Mouse (Mus musculus): ENCODE results near the gene Rin2.

The Rin2 gene

DNA sequence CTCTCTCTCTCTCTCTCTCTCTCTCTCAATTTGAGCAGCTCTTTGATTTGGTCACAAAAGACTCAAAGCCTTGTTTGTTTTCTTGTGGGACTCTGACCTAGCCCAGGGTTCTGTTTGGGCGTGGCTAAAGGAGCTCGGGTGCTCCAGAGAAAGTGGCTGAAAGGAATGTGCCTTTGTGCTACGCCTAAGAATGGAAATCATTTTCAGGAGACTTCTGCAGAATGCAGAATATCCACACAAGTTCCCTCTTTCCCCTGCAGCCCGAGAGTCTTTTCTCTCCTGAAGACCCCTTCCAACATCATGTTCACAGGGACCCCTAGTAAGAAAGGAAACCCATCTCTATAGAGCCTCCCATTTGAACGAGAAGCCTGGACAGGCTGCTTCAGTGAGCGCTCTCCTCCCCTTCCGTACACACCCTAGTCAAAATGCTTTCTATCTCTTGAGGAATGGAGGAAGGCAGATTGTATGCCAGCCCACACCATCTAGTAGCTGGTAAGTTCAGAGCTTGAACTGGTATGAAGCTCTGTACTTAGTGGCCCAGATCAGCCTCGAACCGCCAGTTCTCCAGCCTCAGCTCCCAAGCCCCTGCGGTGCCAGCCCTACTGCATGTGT, 187.3 kb downstream of the Rin2 start:
- DNase-seq (ENCODE audit: low spot score), result no peak

DNA sequence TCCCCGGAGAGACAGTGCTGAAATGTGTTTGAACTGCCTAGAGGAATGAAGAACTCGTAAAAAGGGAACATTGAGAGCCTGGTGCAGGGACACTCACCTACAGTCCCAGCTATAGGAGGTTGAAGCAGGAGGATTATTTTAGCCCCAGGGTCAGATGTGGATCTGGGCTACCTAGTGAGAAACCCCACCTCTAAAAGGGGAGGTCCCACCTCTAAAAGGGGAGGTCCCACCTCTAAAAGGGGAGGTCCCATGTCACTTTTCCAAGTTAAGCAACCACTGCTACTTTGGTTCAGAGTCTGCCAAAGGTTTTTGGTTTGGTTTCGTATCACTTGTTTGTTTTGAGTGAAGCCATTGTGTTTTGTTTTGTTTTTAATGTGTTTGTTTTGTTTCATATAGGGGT, 190.3 kb downstream of the Rin2 start:
- DNase-seq (ENCODE audit: low spot score), result no peak

- DNase-seq (ENCODE audit: low spot score), result no peak
Observed at GRCm38 (mm10) chr2:145866238-145866637, 191.2 kb downstream of the Rin2 start.

DNA sequence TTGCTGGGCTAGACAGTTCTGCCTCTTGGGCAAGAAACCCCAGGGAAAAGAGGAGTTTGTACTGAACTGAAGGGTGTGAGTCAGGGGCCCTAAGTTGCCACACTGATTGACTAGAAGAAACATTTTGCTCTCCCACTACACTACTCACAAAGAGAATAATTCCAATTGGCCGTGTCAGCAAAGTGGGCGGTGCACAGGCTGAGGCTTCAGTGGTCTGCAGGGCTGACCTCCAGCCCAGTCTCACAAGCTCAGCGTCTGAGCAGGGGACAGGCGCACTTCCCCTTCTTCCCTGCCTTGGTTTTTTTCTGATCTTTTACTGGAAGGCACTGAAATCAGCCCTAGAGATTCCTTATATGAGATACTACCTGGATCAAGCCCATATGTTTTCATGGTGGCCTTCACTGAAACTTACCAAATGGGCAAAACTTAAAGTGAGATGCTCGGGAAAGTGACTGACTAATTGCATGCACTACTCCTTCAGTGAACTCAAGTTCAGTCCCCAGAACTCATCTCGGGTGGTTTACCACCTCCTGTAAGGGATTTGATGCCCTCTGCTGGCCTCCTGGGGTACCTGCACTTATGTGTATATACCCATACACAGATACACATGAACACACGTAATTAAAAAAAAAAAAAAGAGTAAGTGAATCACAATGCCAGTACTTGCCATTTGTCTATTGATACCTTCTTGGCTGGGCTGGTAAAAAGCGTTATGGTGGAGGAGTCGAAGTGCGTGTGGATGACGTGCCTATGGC, 191.9 kb downstream of the Rin2 start:
- DNase-seq (ENCODE audit: low spot score), result no peak

DNA sequence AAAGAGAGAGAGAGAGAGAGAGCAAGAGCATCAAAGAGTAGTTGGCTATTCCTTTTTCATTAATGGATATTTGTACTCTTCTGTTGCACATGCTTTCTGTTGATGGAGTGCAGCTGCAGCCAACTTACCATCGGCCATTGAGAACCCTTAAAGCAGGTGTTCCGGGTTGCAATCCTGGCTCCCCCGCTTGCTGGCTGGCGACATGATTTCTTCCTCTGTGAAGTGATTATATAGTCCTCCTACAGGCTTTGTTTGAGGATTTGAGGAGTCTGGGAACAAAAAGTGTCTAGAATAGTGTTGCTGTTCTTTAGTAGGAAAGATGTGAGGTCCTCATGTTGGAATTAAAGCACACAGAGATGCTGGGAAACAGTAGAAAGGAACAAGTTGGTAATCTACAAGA, 196.3 kb downstream of the Rin2 start:
- no peak for DNase-seq (ENCODE audit: low spot score)

- no peak for DNase-seq (ENCODE audit: low spot score)
Observed at GRCm38 (mm10) chr2:145872099-145872498, 197.1 kb downstream of the Rin2 start.

DNA sequence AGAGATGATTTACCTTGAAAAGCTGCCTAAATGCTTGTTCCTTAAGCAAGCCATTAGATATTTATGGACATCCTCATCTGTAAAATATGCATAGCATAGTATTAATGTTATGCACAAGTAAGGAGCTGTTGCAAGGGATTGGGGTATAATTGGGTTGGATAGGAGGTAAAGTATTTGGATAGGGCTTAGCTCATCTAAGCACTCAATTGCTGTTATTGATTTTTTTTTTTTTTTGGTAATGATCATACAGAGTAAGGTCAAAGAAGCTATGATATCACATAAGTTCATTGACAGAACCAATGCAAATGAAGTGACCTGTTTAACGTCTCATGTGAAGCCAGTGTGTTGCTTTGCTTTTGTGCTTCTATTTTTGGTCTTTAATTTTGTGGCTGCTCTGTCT, 198.9 kb downstream of the Rin2 start:
- no peak for DNase-seq (ENCODE audit: low spot score)

DNA sequence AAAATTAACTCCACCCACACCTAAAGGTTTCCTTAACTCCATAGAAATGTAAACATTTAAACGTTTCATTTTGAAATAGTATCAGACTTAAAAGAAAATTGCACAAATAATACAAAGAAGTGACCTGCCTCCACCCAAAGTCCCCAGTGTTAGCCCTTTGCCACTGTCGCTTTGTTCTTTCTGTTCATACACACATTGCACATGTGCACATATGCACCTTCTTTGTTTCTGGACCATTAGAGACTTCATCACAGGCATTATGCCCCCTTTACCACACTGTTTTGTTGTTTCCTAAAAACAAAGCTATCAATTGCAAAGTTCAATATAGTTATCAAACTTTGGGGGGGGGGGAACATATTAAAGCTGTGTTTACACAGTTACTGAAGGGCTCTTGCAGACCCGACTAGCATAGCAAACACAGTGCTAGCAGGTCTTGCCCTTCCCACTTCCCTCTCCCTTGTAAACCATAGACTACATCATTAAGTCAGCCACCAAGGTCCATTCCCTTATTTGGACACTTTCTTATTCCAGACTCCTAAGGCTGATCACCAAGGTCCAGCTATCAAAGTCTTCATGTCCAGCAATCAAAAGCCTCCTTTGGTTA, 200.0 kb downstream of the Rin2 start:
- DNase-seq (ENCODE audit: low spot score), result no peak

- DNase-seq (ENCODE audit: low spot score), result no peak
Observed at GRCm38 (mm10) chr2:145877191-145877590, 202.2 kb downstream of the Rin2 start.

DNA sequence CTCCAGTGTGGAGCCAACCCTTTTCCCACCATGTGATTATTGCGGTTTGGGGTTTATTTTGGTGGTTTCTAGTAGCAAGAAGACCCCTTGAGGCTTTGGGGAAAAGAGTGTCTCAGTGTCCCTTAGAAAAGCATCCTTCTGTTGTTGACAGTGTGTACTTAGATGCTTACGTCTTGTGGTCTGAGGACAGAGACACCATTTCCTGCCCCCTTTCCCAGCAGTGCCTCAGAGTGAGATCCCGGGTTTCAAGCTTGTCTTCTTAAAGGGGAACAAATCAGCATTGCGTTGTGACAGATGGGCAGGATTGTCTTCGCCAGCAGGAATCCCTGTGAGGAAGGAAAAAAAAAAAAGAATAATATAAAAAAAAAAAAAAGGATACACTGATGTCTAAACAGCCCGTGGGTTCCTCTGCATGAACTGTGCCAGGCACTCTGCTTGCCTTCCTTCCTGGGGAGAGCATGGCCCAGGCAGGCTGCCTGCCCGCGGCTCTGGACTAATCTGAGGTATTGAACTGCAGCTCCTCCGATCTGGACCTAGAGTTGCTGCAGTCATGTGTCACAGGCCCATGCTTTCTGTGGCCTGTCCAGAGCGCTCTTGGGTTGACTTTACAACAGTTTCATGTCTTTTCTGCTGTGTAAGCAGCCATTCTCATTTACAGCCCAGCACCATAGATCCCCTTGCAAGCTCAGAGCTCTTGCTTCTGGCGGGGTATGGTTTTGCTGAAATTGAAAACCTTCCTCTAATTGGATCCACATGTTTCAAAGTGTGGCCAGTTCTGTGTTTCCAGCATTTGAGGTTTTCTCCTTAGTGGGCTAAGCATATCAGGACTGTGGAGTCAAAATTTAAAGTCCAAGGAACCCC, 206.1 kb downstream of the Rin2 start:
- no peak for DNase-seq (ENCODE audit: low spot score)

GRCm38 (mm10) chr2:145881932-145882331, 206.9 kb downstream of the Rin2 start:
- DNase-seq (ENCODE audit: low spot score), result no peak

GRCm38 (mm10) chr2:145882398-145882797, 207.4 kb downstream of the Rin2 start:
- no peak for DNase-seq (ENCODE audit: low spot score)

GRCm38 (mm10) chr2:145884036-145884912, 209.3 kb downstream of the Rin2 start:
- no peak for DNase-seq (ENCODE audit: low spot score)

GRCm38 (mm10) chr2:145884913-145885785, 210.1 kb downstream of the Rin2 start:
- DNase-seq (ENCODE audit: low spot score), result no peak

GRCm38 (mm10) chr2:145887937-145888765, 213.1 kb downstream of the Rin2 start:
- no peak for DNase-seq (ENCODE audit: low spot score)

GRCm38 (mm10) chr2:145888766-145889480, 213.9 kb downstream of the Rin2 start:
- DNase-seq (ENCODE audit: low spot score), result no peak

- DNase-seq (ENCODE audit: low spot score), result no peak
Observed at GRCm38 (mm10) chr2:145890571-145890970, 215.6 kb downstream of the Rin2 start.

DNA sequence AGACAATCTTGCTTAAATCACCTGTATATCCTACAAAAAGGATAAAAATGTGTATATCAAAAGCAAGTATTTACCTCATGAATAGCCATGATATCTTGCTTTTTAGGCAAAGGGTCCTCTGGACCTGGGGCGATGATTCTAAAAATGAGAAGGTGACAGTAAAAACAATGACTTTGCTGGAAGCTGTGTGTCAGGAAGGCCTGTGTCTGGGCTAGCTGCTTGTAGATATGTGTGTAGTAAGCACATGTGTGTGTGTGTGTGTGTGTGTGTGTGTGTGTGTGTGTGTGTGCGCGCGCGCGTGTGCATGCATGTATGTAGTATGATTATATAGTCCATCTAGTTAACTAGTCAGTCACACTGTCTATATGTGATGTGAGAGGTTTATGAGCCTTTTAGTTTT, 218.7 kb downstream of the Rin2 start:
- no peak for DNase-seq (ENCODE audit: low spot score)

GRCm38 (mm10) chr2:145898106-145898505, 223.1 kb downstream of the Rin2 start:
- no peak for DNase-seq (ENCODE audit: low spot score)

Measured in T-cell, adult 2 months (primary cell).